17 mouse cellular contexts compared by ENCODE assay signal in the genomic region with DNA sequence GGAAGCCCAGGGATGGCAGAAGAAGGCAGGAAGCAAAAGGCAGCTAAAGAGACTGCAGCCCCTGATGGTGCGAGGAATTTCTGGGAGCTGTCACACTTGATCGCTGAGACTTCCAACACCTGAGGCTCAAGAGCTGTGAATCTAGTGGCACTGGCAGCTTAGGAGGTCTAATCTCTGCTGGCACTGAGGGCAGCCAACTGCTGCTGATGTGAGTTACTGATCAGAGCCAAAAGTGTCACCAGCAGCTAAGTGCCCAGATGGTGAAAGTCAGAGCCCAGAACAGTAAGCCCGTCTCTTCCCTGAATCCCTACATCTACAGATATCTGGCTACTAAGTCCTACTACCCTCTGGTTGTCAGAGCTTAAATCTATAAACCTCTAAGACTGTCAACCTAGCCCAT.
"Had no signal": no experiment of that assay in that cellular context is flagged by ENCODE, and none has a peak within 500 bp of the region (broad histone marks: within the 10 kb centered on the region; RNA-seq: fewer than 3 reads in every experiment).

No protein-coding gene starts in this region.

- H3K9me3 ChIP-seq: kidney, embryonic 15.5 days; limb, embryonic 12.5 days; limb, embryonic 15.5 days; midbrain, embryonic 12.5 days; midbrain, embryonic 15.5 days had no signal

- H3K9ac ChIP-seq: kidney, embryonic 15.5 days; limb, embryonic 12.5 days; limb, embryonic 15.5 days; liver, embryonic 14.5 days; liver, postnatal 0 days; lung, embryonic 14.5 days; midbrain, embryonic 12.5 days; midbrain, embryonic 15.5 days had no signal

- H3K4me3 ChIP-seq: kidney, embryonic 15.5 days; limb, embryonic 12.5 days; limb, embryonic 15.5 days; midbrain, embryonic 12.5 days; midbrain, embryonic 15.5 days had no signal

- ATAC-seq: liver, postnatal 0 days; lung, postnatal 0 days; midbrain, embryonic 15.5 days had no signal

- H3K27ac ChIP-seq: kidney, embryonic 15.5 days; limb, embryonic 12.5 days; limb, embryonic 15.5 days; liver, embryonic 14.5 days; macrophage; midbrain, embryonic 12.5 days; midbrain, embryonic 15.5 days had no signal

- DNase-seq: kidney, adult 11 months; kidney, adult 8-10 months; kidney, postnatal 10 days; kidney, postnatal 36 days; layer of hippocampus, adult 9-11 months; liver, postnatal 0 days; lung, embryonic 14.5 days; thymus, postnatal 36 days had no signal

- H3K4me1 ChIP-seq: kidney, embryonic 15.5 days; limb, embryonic 12.5 days; limb, embryonic 15.5 days; midbrain, embryonic 12.5 days; midbrain, embryonic 15.5 days had no signal

- H3K27me3 ChIP-seq: kidney, embryonic 15.5 days; limb, embryonic 12.5 days; limb, embryonic 15.5 days; midbrain, embryonic 12.5 days; midbrain, embryonic 15.5 days had no signal

- H3K36me3 ChIP-seq: kidney, embryonic 15.5 days; limb, embryonic 12.5 days; limb, embryonic 15.5 days; midbrain, embryonic 12.5 days; midbrain, embryonic 15.5 days had no signal

- H3K4me2 ChIP-seq: kidney, embryonic 15.5 days; limb, embryonic 12.5 days; limb, embryonic 15.5 days; liver, embryonic 11.5 days; lung, embryonic 14.5 days; midbrain, embryonic 12.5 days; midbrain, embryonic 15.5 days had no signal
